Mouse (Mus musculus): ENCODE results near the gene Irgc1.
"Not testable (repeated sequence)": the region's sequence is repeated elsewhere in the genome, so short reads cannot be mapped to it uniquely, and the experiment has no call there.

The Irgc1 gene

DNA sequence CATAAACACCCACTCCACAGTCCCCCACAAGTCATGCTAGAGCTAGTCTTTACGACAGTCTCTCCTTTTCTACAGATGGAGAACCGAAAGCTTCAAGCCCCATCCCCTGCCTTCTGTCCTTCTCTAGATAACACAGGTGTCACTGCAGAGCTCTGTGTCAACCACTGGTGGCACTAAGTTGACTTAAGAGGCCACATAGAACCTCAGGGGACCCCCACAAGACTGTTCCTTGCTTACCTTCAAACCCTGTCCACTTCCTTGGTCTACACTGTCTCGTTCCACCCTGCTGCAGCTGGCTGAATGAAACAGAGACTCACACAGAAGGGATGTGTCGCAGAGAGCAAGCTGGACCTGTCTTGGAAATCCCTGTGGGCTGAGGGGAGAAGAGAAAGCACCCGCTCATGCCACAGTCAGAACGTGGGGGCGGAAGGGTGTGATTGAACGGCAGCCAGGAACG is at the start of gene Irgc1:
TSS of gene Irgc1 (minus strand) at position 443 of the 457 bp plus-strand sequence.
- DNase-seq: no peak

DNA sequence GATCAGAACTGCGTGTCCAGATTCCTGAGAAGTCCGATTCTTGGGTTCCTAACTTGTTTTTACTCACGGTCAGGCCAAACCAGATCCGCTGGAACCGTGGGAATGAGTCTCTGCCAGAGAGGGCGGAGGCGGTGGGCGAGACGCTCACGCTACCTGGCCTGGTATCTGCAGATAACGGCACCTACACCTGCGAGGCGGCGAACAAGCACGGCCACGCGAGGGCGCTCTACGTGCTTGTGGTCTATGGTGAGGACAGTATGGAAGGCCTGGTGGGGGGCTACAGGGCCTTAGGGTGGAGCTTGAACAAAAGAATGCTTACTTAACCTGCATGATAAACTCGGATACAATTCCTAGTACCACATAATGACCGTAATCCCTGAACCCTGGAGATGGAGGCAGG is 49.4 kb upstream of the Irgc1 start:
- peak; percentile 53 to 54 for DNase-seq

DNA sequence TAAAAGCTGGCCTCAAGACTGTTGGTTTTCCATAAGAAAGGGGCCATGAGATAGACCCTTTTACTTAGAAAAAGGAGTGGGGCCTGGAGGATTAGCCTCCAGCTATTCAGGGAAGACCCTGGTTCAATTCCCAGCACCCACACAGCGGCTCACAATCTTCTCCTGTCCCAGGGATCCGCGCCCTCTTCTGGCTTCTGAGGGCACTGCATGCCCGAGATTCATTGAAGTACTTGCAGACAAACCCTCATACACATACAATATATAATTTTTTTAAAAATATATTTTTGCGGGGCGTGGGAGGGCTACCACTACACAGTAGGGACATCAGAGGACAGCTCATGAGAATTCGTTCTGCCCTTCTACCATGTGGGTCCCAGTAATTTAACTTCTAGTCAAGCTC is 48.8 kb upstream of the Irgc1 start:
- DNase-seq: peak; percentile 44 to 51

DNA sequence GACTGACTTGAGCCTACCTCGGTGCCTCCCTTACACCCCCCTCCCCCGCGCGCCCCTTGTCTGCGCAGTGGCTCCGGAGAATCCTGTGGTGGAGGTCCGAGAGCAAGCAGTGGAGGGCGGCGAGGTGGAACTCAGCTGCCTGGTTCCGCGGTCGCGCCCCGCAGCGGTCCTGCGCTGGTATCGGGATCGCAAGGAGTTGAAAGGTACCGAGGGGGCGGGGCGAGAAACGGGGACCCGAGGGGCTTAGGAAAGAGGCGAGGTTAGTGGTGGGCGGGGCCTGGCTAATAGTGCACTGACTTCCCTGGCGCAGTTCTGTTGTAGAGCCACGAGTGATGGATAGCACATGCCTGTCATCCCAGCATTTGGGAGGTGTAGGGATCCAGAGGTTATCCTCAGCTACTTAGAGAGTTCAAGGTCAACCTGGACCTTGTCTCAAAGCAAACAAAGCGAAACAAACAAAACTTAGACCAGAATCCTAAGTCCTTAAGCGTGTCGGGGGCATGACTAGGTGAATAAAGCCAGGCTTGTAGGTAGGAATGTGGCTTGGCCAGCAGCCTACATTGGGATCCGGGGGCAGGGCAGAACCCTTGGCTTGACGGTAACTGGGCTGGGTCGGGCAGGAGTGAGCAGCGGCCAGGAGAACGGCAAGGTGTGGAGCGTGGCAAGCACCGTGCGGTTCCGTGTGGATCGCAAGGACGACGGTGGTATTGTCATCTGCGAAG is 47.9 kb upstream of the Irgc1 start:
- DNase-seq: peak in 1 of 2 experiments; percentile 34

DNA sequence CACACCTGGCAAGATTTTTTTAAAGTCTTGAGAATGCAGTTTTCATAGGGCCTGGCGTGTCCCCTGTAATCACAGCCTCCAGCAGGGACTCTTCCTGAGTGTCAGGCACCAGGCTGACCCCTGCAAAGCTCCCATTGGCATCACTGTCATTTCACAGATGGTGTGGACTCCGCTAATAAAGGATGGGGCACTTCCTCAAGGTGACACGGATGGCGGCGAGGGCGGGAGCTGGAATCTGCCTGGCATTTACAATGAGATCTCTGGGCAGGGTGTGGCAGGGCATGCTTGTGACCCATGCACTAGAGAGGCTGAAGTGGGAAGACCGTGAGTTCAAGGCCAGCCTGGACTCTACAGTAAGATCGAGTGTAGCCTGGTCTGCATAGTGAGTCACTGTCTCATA is 36.2 kb upstream of the Irgc1 start:
- DNase-seq: no peak

DNA sequence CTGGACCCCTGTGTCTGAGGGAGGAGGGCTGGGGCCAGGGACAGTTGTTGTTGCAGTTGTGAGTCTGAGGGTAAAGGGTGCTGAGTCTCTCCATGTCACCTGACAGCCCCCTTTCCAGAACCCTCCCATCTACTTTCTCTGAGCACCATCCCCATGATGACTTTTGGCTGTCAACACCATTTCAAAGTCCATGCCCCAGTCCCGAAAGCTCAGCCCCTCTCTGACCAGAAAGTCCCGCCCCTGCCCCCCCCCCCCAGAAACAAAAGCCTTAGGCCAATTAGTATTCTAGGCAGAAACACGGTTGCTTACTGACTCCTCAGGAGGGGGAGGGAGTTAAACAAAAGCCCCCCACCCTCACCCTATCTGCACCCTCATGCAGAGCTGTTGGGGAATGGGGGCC is 35.3 kb upstream of the Irgc1 start:
- no peak for DNase-seq

DNA sequence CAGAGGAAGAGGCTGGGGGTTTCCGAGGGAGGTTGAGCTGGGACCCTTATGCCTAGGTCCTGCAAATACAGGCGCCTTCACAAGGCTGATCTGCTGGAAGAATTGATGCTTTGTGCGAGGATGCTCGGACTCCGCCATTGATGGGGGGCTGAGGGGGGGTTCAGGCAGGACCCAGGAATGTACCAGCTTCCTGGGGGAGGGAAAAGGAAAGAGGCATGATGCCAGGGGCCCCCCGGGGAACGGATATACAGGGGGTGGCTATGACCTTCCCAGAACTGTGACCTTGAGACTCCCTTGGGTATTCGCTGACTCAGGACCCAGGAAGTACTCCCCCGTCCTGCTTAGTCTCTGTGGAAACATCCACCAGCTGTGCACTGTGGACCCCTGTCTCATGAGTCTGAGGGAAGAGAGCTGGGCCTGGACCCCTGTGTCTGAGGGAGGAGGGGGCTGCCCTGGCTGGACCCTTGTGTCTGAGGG is 34.6 kb upstream of the Irgc1 start:
- no peak for DNase-seq

DNA sequence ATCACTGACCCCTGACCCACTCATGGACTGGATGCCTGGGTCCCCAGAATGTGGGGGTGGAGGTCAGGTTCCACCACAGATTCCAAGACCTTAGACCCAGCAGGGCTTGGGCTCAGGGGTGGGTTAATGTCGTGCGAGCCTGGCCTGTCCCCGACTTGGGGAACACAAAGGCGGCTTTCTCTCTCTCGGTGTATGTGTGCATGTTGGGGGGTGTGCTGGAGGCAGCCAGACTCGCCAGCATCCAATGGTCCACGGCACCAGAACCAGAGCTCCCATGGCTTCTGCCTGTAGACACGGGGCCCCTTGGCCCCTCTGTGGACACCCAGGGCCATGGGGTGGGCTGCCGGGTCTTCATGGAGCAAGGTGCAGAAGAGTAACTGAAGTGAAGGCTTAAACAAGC is 33.4 kb upstream of the Irgc1 start:
- no peak for DNase-seq

DNA sequence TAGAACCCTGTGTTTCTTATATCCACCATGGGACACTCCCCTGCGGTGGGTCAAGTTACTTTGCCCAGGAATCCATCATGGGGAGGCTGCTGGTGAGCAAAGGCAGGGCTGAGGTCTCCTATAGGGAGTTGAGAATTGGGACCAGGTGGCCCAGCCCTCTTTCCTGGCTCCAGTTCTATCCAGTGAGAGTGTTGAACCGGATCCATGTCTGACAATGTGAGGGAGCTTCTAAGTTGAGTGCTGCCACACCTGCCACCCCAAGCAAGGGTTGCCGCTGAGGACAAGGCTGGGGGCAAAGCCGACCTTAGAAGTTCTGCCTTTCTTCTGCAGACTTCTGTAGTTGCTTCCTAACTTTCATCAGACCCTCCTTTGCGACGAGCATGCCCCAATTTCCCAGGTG is 31.2 kb upstream of the Irgc1 start:
- not testable (repeated sequence) for DNase-seq

DNA sequence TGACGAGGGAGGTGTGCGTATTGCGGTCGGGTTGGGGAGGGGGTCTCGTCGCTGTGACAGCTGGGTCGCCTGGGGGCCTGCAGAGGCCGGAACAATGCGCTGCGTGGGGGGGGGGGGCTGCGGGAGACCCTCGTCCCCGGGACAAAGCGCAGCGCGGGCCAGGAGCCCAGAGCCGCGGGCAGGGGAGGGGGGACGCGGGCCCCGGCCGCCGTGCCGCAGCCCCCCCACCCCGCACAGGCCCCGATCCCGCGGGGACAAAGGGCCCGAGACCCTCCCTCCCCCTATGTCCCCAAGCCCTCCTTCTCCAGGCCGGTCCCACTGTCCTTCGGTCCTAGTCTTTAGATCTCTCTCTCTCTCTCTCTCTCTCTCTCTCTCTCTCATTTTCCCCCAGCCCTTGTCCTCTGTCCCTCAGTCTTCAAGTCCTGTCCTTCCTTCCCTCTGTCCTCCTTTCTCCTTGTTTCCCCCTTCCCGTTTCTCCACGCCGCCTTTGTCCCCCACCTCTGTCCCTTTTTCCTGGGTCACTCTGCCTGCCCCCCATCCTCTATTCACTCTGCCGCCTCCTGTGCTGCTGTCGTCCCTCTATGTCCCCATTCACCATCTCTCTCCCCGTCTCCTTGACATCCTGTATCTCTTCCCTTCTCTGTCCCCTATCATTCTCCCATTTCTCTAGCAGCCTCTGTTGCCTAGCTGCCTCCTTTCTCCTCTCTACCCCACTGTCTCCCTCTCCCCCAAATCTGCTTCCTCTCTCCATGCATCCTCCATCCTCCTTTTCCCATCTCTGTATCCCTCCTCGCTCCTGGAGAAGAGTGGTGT is 30.3 kb upstream of the Irgc1 start:
- no peak for DNase-seq

DNA sequence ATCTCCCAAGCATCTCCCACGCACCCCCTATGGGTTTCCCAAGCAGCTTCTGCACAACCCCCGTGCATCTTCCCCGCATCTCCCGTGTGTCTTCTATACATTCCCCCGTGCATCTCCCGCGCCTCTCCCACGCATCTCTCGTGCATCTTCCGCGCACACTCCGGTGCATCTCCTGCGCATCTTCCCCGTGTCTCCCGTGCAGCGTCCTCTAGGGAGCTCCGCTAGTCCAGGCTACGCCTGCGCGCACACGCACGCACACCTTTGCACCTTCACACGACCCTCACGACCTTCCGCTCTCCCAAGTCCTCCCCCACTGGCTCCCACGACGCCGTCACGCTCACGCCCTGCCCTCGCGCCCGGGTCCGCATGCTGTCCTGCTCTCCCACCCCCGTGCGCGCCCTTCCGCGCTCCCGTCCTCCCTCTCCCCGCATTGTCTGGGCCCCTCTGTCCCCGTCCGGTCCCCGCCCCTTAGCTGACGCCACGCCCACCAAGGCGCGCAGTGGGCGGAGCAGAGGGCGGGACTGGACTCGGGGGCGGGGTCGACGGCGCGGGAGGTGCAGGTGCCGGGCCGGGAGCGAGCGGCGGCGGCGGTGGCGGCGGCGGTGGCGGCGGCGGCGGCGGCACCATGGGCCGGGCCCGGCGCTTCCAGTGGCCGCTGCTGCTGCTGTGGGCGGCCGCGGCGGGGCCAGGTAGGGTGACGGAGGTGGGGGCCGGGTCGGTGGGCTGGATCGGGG is 29.5 kb upstream of the Irgc1 start, which contains the start of gene Cadm4:
TSS of gene Cadm4 (plus strand) at position 550 of the 734 bp plus-strand sequence.
- DNase-seq: peak; percentile 88 to 90

DNA sequence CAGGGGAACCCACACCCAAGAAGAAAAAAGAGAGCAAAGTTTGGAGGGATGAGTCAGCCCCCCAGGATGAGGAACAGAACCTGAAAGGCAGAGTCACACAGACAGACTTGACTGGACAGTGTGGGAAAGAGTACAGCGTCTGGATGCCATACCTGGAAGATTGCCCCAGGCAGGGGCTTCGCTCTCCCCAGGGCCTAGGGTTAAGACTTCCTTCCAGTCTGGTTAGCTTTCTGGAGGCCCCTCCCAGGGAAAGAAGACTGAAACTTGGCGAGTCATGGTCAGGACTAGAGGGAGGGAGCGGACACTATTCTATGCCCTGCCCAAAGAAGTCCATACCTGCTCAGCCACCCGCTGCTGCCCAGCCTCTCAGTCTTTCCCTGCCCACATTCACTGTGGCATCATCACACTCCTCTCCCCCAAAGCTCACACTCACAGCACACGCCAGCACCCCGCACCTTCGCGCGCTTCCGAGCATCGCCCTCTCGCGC is 28.9 kb upstream of the Irgc1 start:
- no peak for DNase-seq

DNA sequence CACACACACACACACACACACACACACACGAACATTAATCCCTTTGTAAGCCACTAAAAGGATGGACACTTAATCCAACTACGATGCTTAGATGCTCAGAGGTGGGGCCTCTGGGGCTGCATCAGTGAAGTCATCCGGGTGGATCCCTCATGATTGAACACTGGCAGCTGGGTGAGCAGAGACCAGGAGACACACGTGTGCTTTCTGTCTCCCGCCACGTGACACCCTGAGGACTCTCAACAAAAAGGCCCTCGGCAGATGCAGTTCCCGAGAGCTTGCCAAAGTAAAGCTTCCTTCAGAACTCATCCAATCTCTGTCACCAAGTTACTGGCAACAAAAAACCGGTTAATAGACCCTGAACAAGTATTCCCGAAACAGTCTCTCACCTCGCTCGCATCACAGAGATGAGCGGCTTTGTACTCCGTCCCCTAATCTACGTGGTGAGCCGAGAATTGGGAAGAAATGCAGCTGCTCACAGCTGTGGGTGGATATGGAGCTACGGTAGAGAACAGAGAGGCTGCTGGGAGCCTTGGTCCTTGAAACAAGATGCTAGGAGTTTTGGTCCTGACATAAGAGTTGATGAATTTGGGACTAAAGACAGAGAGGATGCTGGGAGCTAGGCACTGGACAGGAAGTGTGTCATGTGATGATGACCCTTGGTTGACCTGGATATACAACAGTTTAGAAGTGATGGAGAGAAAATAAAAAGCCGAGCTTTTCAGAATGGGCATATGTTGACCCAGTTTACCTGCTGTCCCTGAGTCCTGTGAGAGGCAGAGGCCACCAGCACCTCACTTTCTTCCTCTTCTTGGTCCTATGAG is 28.2 kb upstream of the Irgc1 start:
- DNase-seq: no peak

DNA sequence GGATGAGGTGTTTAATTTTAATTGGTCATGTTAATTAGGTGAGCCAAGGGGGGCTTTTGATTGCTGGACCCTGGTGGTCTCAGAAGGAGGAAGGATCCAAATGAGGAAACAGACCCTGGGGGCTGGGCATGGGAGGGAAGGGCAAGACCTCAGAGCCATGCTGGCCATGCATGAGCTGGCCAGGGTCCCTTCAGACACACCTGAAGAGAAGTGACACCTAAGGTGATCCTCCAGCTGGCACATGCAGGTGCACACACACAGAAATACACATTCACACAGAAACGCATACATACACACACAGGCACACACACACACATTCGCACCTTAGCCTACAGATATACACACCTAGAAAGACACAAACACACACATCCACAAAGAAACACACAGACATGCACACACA is 27.6 kb upstream of the Irgc1 start:
- DNase-seq: no peak

DNA sequence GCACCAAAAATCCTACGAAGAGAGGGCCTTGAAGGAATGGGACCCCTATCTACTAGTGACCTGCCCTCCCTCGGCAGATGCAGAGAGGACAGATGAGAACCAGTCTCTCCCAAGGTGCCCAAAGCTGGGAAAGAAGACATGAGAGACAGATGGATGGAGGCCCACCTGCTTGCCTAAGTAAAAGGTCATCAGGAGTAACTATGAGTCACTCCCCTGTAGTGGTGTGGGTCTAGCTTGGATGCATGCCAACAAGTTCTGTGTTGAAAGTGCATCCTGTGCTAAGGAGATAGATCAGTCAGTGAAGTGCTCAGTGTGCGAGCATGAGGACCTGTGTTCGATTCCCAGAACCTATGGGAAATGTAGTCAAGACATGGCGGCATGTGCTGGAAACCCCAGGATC is 26.8 kb upstream of the Irgc1 start:
- DNase-seq: no peak

DNA sequence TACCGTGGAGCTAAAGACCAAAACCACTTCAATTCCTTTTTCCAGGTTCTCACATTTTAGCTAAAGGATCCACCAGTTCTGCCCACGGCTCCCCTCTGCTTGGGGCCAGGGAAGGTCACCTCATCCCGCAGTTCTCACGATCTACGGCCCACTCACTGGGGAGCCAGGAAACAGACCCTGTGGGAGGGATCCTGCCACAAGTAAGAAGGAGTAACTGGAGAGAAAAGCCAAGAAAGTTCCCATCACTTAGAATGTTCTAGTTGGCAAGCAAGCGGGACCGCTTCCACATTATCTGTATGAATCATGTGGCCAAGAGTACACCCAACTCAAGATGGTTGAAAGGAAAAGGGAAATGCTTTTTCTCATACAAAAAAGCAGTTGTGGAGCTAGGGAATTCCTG is 24.8 kb upstream of the Irgc1 start:
- no peak for DNase-seq

DNA sequence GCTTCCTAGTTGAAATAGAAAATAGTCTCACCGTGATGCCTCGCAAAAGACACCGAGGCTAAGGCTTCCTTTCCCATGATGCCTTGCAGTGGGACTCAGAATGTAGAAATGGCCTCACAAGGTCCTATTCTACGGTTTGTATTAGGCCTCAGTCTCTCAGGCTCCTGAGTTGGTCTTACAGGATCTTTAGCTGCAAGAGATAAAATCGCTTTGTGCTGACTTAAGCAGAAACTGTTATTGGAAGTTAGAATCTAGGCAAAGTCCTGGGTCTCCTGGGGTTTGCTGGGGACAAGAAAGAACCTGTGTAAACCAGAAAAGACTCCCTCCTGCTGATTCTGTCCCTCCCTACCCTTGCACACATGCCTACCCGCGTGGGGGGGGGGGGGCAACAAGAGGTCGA is 24.2 kb upstream of the Irgc1 start:
- DNase-seq: no peak

DNA sequence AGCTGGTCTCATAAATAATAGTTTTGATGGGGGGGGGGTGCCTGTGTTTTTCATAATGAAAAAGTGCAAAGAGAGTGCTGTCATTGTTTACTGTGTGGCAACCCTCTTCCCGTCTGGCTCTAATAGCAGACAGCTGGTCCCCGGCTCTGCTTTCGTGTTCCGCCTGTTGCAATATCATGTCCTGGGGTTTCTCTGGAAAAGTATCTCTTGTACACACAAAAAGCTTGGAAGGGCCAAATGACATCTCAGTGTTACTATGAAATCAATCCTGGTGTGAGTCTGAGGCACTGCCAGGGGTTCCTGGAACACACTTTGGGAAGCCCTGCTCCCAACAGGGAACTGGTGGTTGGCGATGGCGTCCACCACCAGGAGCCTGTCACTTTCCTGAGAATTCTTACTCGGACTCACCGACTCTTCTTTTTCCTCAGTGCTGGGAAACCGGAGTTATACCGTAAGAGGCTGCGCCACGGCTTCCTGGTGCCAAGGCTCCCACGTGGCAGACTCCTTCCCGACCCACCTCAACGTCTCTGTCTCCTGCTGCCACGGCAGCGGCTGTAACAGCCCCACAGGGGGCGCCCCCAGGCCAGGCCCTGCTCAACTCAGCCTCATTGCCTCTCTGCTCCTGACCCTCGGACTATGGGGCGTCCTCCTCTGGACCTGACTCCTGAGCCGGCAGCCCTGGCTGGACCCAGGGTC is 22.9 kb upstream of the Irgc1 start:
- no peak for DNase-seq

DNA sequence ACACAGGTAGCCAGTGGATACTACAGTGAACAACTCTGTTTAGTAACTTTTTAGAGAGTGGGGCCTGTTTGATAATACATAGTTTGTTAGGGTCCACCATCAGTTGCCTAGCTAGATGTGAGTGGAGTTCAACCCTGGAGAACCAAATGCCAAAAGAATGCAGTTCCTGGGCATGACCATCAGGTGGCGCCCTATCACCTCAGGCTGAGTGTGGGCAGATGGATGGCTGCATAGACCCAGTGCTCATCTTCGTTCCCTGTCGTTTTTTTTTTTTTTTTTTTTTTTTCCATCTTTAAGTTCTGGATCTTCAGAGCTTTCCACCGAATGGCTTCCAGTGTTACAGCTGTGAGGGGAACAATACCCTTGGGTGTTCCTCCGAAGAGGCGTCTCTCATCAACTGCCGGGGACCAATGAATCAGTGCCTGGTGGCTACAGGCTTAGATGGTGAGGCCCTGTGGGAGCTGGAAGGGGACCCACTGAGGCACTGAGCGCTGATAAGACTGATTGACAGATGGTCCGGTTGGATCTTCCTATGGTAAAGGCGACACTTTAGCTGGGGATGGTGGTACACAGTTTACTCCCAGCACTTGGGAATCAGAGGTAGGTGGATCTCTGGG is 21.9 kb upstream of the Irgc1 start:
- DNase-seq: peak; percentile 58 to 64

DNA sequence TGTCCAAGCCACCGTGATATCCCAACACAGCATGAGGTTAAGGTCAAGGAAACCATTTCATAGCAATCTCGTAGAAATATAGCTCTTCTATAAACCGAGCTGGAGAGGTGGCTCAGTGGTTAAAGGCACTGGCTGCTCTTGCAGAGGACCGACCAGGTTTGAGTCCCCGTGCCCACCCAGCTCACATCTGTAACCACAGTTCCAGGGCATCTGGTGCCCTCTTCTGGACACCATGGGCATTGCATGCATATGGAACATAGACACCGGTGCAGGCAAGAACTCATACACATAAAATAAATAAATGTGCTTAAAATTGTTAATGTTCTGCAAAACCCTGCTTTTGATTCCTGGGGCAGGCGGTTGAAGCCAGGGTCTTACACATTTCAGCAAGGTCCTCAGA is 20.8 kb upstream of the Irgc1 start:
- DNase-seq: peak; percentile 40

DNA sequence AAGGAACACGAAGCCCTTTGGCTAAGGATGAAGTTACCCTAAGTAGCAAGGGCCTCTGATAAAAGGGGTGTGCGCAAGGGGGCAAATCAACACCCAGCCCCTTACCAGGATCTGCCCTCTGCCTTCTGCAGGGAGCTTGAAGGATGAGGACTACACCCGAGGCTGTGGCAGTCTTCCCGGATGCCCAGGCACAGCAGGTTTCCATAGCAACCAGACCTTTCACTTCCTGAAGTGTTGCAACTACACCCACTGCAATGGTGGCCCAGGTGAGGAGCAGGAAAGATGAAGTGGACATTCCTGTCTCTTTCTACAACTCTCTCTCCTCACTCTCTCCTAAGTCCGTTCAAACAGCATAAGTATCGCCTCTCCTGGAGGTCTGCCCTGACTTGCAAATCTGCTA is 20.3 kb upstream of the Irgc1 start:
- DNase-seq: no peak

All from thymus, postnatal 36 days (tissue).